Mouse (Mus musculus): ENCODE data around the gene Nfyc.

DNA sequence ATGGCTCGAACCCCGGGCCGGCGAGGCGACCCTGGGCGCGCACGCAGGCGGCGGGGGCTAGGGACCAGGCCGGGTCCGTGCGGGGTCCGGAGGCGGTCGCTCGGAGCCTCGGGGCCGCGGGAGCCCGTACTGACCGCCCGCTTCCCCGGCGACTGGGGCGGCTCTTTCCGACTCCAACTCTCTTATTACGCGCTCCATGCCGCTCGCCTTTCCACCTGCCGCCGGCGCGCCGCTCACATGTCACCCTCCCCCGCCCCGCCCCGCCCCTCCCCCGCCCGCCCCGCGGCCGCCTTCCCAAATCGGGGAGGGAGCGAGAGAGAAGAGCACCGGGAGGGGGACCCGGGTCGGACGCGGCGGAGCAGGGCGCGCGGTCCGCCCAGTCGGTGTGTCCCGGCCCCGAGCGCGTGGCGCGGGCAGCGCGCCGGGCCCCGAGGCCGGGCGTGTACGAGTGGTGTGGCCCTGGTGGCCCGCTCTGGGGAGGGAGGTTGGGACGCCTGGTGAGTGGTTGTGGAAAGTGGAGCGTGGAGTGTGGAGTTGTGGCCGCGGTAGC lies 84.1 kb downstream of the Nfyc start:
- TF ChIP-seq CTCF (IDR thresholded peaks at IDR 0.05; ENCODE audit: borderline replicate concordance, insufficient read depth, low read depth, low read length) (no peak), POLR2A (IDR thresholded peaks at IDR 0.05; ENCODE audit: borderline replicate concordance, insufficient read depth, low read length) (no peak)
